9 mouse cellular contexts compared by ENCODE assay signal in the genomic region with DNA sequence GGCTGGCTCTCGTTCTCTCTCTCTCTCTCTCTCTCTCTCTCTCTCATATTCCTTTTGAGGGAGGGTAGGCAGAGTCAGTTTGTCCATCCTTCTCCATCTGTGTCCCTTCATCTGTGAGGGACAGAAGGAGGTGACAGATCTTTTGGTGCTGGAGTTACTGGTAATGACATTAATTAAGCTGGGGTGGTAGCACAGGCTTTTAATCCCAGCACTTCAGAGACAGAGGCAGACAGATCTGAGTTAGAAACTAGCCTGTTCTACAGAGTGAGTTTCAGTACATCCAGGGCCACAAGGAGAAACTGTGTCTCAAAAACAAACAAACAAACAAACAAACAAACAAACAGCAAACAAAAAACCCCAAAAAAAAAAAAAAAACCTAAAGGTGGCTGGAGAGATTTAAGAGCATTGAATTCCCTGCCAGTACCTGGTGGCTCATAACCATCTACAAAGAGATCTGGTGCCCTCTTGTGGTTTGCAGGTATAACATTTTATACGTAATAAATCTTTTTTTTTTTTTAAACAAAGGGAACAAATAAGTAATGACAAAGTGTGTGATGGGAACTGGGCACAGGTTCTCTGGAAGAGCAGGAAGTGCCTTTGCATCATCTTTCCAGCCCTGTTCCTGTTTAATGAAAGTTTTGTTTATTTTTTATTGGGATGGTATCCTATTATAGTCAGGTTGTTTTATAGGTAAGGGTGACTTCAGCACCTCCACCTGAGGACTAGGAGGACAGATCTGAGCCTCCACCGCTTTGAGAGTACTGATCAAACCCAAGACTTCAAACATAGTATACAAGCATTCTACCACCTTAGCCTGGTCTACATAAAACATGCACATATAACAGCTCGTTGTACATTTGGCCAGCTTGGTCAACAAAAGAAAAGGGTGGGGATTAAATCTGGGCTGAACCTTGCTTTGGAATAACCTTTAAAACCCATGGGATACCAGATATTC. TPM values are rescaled to one million over a fixed set of nuclear protein-coding genes. Genes with fewer than 3 reads are reported as not detected.
DNase-seq lines count a peak whose midpoint lies in the region; ATAC-seq lines count a peak whose summit lies in the region.
"Had no signal": no experiment of that assay in that cellular context is flagged by ENCODE, and none has a peak within 500 bp of the region (broad histone marks: within the 10 kb centered on the region; RNA-seq: fewer than 3 reads in every experiment).

No protein-coding gene starts in this region.

- no peak overlapping the region for H3K9ac ChIP-seq in intestine, embryonic 16.5 days (ENCODE audit: low read depth, low read length)
- H3K9ac ChIP-seq: heart, embryonic 15.5 days had no signal

- no peak overlapping the region for H3K27ac ChIP-seq in intestine, embryonic 16.5 days (ENCODE audit: low read length)
- H3K27ac ChIP-seq: heart, embryonic 15.5 days had no signal

- H3K4me2 ChIP-seq in intestine, embryonic 16.5 days (ENCODE audit: low read depth, low read length), result no peak overlapping the region
- H3K4me2 ChIP-seq: heart, embryonic 15.5 days had no signal

- DNase-seq in frontal cortex, postnatal 10 days (ENCODE audit: low spot score in 2 of 2), result no peak
- DNase-seq in right cerebral cortex, adult 18-20 months, result peak; percentile 26
- no peak for DNase-seq in right cerebral cortex, postnatal 4 days
- DNase-seq in cerebellum, postnatal 10 days, result peak; percentile 69 to 84
- DNase-seq in naive thymus-derived CD4-positive, alpha-beta T cell, adult 2 months (ENCODE audit: low read depth), result peak; percentile 79
- DNase-seq in spleen, postnatal 14 days (ENCODE audit: low spot score in 2 of 2), result no peak

- ATAC-seq in frontal cortex, adult (ENCODE audit: low TSS enrichment), result peak; percentile 76
- ATAC-seq in intestine, embryonic 16.5 days, result peak; percentile 38; the same call in 1 of the 2 replicates

- no peaks in the 10 kb centered on the region for H3K27me3 ChIP-seq in intestine, embryonic 16.5 days (replicated peaks; ENCODE audit: control insufficient read depth, insufficient read depth, low read length)
- H3K27me3 ChIP-seq: heart, embryonic 15.5 days had no signal

- 68% methylated on average over 4 of the region's 4 CpGs for WGBS in intestine, embryonic 16.5 days

- H3K36me3 ChIP-seq in intestine, embryonic 16.5 days (ENCODE audit: control insufficient read depth, insufficient read depth, low read length), result peaks cover 10% of the 10 kb centered on the region

- H3K4me3 ChIP-seq in intestine, embryonic 16.5 days (ENCODE audit: low read length), result no peak overlapping the region
- H3K4me3 ChIP-seq: heart, embryonic 15.5 days had no signal

- no peaks in the 10 kb centered on the region for H3K9me3 ChIP-seq in intestine, embryonic 16.5 days (ENCODE audit: control insufficient read depth, low read length)
- H3K9me3 ChIP-seq: heart, embryonic 15.5 days had no signal

- no peaks in the 10 kb centered on the region for H3K4me1 ChIP-seq in intestine, embryonic 16.5 days (ENCODE audit: control insufficient read depth, insufficient read depth, low read length)
- H3K4me1 ChIP-seq: heart, embryonic 15.5 days had no signal

RNA-seq across cellular contexts. Expression of gene Xpo1, which starts 16.2 kb away (rescaled TPM):
- 49.6 and 52.8 TPM in 2 replicates for polyA plus RNA-seq in intestine, embryonic 16.5 days (2015; fragmentation: Nextera tagmentation; extraction: Ambion mirVana)

RNA-seq across cellular contexts. Expression of gene Usp34, which starts 34.6 kb away (rescaled TPM):
- 12.9 and 16.9 TPM in 2 replicates for polyA plus RNA-seq in intestine, embryonic 16.5 days (2015; fragmentation: Nextera tagmentation; extraction: Ambion mirVana)

Comparison
In these comparisons a context has a peak if more than half of its experiments do, and no peak if none do; other contexts are left out.
1. DNase-seq: peak in right cerebral cortex, adult 18-20 months (single experiment), cerebellum, postnatal 10 days (2 of 2) and naive thymus-derived CD4-positive, alpha-beta T cell, adult 2 months (single experiment); none in frontal cortex, postnatal 10 days (0 of 2), right cerebral cortex, postnatal 4 days (single experiment) and spleen, postnatal 14 days (0 of 2).